Mouse (Mus musculus) bone marrow macrophage, adult 2 months (primary cell): Measurements from ENCODE around the gene Med29.

Source experiments
- CTCF ChIP-seq: IDR thresholded peaks from 2 replicates; pipeline ENCODE4 v1.5.1; 2012; ENCODE audit warnings: low read depth, mild to moderate bottlenecking, low read length, moderate library complexity
- POLR2A ChIP-seq: IDR thresholded peaks from 2 replicates; pipeline ENCODE4 v1.6.1; 2012; ENCODE audit warnings: mild to moderate bottlenecking, low read depth, low read length, borderline replicate concordance

GRCm38 (mm10) chr7:28436271-28436904 lies 43.9 kb upstream of the Med29 start:
- TF ChIP-seq POLR2A (no peak), CTCF (no peak)
